Mouse (Mus musculus): ENCODE measurements around the gene Acss2. TPM values are rescaled to one million over a fixed set of nuclear protein-coding genes. Genes with fewer than 3 reads are reported as not detected.
A peak's percentile ranks its signal among the peaks of the same experiment; 100 is the strongest.

The Acss2 gene
- total RNA-seq (2014; rRNA removed) (25.3 and 38.0 TPM in 2 replicates), polyA plus RNA-seq (2015; fragmentation: Nextera tagmentation; extraction: Ambion mirVana) (18.6 and 19.4 TPM in 2 replicates)

DNA sequence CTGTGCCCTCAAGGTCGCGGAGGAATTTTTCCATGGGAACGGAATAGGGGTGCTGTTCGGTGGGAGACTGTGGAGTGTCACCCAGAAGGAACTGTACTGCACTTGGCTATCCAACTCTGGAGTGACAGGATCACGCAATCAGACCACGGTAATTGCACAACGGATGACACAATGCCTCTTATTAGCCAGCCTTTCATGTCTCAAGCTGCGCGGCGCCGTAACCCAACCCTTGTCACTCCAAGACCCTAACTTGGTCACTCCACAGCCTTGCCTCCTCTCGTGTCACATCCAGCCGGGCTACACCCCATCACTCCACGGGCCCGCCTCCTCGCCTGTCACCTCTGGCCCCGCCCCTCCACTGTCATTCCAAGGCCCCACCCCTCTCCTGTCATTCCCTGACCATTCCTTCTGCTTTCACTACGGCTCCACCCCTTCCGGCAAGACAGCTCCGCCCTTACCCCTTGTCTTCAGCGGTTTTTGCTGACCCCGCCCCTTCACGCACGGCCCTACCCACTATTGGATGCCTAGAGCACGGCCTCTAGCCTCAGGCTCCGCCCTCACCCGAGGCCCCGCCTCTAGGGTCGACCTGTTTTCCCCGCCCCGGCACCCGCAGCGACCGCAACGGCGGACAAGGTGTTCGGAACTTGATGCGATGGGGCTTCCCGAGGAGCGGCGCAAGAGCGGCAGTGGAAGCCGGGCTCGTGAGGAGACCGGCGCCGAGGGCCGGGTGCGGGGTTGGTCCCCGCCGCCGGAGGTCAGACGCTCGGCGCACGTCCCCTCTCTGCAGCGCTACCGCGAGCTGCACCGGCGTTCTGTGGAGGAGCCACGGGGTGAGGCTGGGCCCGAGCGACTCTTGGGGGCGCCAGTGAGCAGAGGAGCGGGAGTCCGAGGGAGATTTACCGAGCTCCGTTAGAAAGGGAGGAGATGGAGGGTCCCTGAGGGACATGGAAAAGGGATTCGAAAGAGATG lies at the start of gene Acss2, which contains the start of gene Ggt7:
Acss2 (plus strand) TSS at position 494 of the 969 bp plus-strand sequence.
Ggt7 (minus strand) TSS at position 783 of the 969 bp plus-strand sequence.
- ATAC-seq (ENCODE audit: low FRiP score) (peak; percentile 98), DNase-seq (ENCODE audit: low spot score) (peak; percentile 98)
- peak; percentile 83 for TF ChIP-seq CTCF (IDR thresholded peaks at IDR 0.05)
- peak within 1 kb of the TSS; percentile 80 for H3K4me2 ChIP-seq (ENCODE audit: low read depth, low read length, poor library complexity, severe bottlenecking)
- WGBS = 3% methylated on average over 70 of the region's 70 CpGs
- H3K36me3 ChIP-seq (ENCODE audit: insufficient read depth, low read length) = no peaks in the 10 kb centered on the region
- H3K27ac ChIP-seq (ENCODE audit: low read depth, low read length) = peak within 1 kb of the TSS; percentile 87
- peak within 1 kb of the TSS; percentile 78 for H3K4me3 ChIP-seq (ENCODE audit: low read depth, low read length)
- H3K9ac ChIP-seq (replicated peaks; ENCODE audit: low read length, poor library complexity, severe bottlenecking) = peak within 1 kb of the TSS; percentile 73
- H3K9me3 ChIP-seq (ENCODE audit: low read length) = no peaks in the 10 kb centered on the region
- H3K4me1 ChIP-seq (ENCODE audit: insufficient read depth, low read length) = peaks cover 7% of the 10 kb centered on the region; the same call in 1 of the 2 replicates
- no peaks in the 10 kb centered on the region for H3K27me3 ChIP-seq (ENCODE audit: insufficient read depth, low read length)

GRCm38 (mm10) chr2:155472671-155473569 lies 44.8 kb upstream of the Acss2 start:
- Histone ChIP-seq H3K36me3 (ENCODE audit: insufficient read depth, low read length) (no peaks in the 10 kb centered on the region), H3K4me1 (ENCODE audit: insufficient read depth, low read length) (no peaks in the 10 kb centered on the region), H3K9ac (replicated peaks; ENCODE audit: low read length, poor library complexity, severe bottlenecking) (peak overlapping the region; percentile 100), H3K4me2 (ENCODE audit: low read depth, low read length, poor library complexity, severe bottlenecking) (peak overlapping the region; percentile 83), H3K27ac (ENCODE audit: low read depth, low read length) (peak overlapping the region; percentile 96), H3K9me3 (ENCODE audit: low read length) (no peaks in the 10 kb centered on the region), H3K4me3 (ENCODE audit: low read depth, low read length) (peak overlapping the region; percentile 91), H3K27me3 (ENCODE audit: insufficient read depth, low read length) (no peaks in the 10 kb centered on the region)
- peak; percentile 66 for DNase-seq (ENCODE audit: low spot score)
- peak; percentile 79 for ATAC-seq (ENCODE audit: low FRiP score)
- WGBS = 1% methylated on average over 37 of the region's 71 CpGs
- TF ChIP-seq CTCF (IDR thresholded peaks at IDR 0.05) = no peak

- peak within 1 kb of the TSS; percentile 96 for H3K27ac ChIP-seq (ENCODE audit: low read depth, low read length)
- no peaks in the 10 kb centered on the region for H3K4me1 ChIP-seq (ENCODE audit: insufficient read depth, low read length)
- no peaks in the 10 kb centered on the region for H3K36me3 ChIP-seq (ENCODE audit: insufficient read depth, low read length)
- ATAC-seq (ENCODE audit: low FRiP score) (peak; percentile 83), DNase-seq (ENCODE audit: low spot score) (peak; percentile 85)
- peak within 1 kb of the TSS; percentile 91 for H3K4me3 ChIP-seq (ENCODE audit: low read depth, low read length)
- H3K27me3 ChIP-seq (ENCODE audit: insufficient read depth, low read length) = no peaks in the 10 kb centered on the region
- 1% methylated on average over 23 of the region's 72 CpGs for WGBS
- H3K4me2 ChIP-seq (ENCODE audit: low read depth, low read length, poor library complexity, severe bottlenecking) = peak within 1 kb of the TSS; percentile 83
- H3K9ac ChIP-seq (replicated peaks; ENCODE audit: low read length, poor library complexity, severe bottlenecking) = peak within 1 kb of the TSS; percentile 100
- TF ChIP-seq CTCF (IDR thresholded peaks at IDR 0.05) = peak; percentile 4; the same call in 1 of the 2 replicates
- H3K9me3 ChIP-seq (ENCODE audit: low read length) = no peaks in the 10 kb centered on the region
These were observed 44.1 kb upstream of the Acss2 start, which contains the start of gene Ncoa6 for GRCm38 (mm10) chr2:155473570-155474088. Gene Ncoa6, minus strand, starts transcription at chr2:155473894.

- H3K9ac ChIP-seq (replicated peaks; ENCODE audit: low read length, poor library complexity, severe bottlenecking) = no peak overlapping the region
- no peaks in the 10 kb centered on the region for H3K9me3 ChIP-seq (ENCODE audit: low read length)
- peak; percentile 87 for DNase-seq (ENCODE audit: low spot score)
- no peaks in the 10 kb centered on the region for H3K27me3 ChIP-seq (ENCODE audit: insufficient read depth, low read length)
- ATAC-seq (ENCODE audit: low FRiP score) = no peak
- WGBS = 52% methylated on average over 3 of the region's 3 CpGs
- H3K4me1 ChIP-seq (ENCODE audit: insufficient read depth, low read length) = no peaks in the 10 kb centered on the region
- no peaks in the 10 kb centered on the region for H3K36me3 ChIP-seq (ENCODE audit: insufficient read depth, low read length)
- H3K27ac ChIP-seq (ENCODE audit: low read depth, low read length) = no peak overlapping the region
- peak; percentile 71 for TF ChIP-seq CTCF (IDR thresholded peaks at IDR 0.05)
- H3K4me2 ChIP-seq (ENCODE audit: low read depth, low read length, poor library complexity, severe bottlenecking) = no peak overlapping the region
- no peak overlapping the region for H3K4me3 ChIP-seq (ENCODE audit: low read depth, low read length)
These were observed 35.7 kb upstream of the Acss2 start for GRCm38 (mm10) chr2:155482021-155482420.

- ATAC-seq (ENCODE audit: low FRiP score) (no peak), DNase-seq (ENCODE audit: low spot score) (no peak)
- H3K27me3 ChIP-seq (ENCODE audit: insufficient read depth, low read length) = no peaks in the 10 kb centered on the region
- 94% methylated on average over 6 of the region's 6 CpGs for WGBS
- H3K36me3 ChIP-seq (ENCODE audit: insufficient read depth, low read length) = peaks cover 31% of the 10 kb centered on the region
- no peak for TF ChIP-seq CTCF (IDR thresholded peaks at IDR 0.05)
- no peak overlapping the region for H3K9ac ChIP-seq (replicated peaks; ENCODE audit: low read length, poor library complexity, severe bottlenecking)
- H3K4me1 ChIP-seq (ENCODE audit: insufficient read depth, low read length) = no peaks in the 10 kb centered on the region
- no peak overlapping the region for H3K27ac ChIP-seq (ENCODE audit: low read depth, low read length)
- H3K9me3 ChIP-seq (ENCODE audit: low read length) = no peaks in the 10 kb centered on the region
- no peak overlapping the region for H3K4me2 ChIP-seq (ENCODE audit: low read depth, low read length, poor library complexity, severe bottlenecking)
- H3K4me3 ChIP-seq (ENCODE audit: low read depth, low read length) = no peak overlapping the region
These were observed 26.8 kb upstream of the Acss2 start for GRCm38 (mm10) chr2:155490998-155491397.

Data from midbrain, postnatal 0 days (tissue).